In the genomic region with DNA sequence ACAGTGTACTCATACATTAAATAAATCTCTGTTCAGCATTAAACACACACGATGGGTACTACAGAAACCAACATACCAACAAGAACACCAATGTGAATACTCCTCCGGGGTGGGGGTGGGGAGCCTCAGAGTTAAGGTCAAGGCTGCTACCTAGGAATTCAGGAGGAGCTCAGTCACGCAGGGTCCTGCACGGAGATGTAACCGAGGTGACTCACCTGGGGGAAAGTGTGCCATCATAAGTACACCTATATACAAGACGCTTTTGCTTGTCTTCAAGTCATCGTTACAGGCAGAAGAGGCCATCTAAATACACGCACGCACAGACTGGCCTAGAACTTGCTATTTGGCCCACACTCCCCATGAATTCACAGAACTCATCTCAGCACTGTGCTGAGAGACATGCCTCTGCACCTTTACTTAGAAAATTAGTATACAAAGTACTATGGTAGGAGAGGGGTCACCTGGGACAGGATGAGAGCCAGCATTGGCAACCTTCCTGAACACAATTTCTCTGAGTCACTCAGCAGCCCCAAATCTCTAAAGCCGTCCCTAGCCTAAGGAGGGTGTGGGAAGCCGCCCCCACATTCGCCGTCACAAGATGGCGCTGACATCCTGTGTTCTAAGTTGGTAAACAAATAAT, we compare ENCODE assay signal across 8 mouse cellular contexts. TPM values are rescaled to one million over a fixed set of nuclear protein-coding genes. Genes with fewer than 3 reads are reported as not detected.
DNase-seq lines count a peak whose midpoint lies in the region; ATAC-seq and TF ChIP-seq lines count a peak whose summit lies in the region.

No protein-coding gene starts in this region.

- peak; percentile 18; the same call in 1 of the 2 replicates for TF ChIP-seq CTCF in forebrain, postnatal 0 days (IDR thresholded peaks at IDR 0.05; ENCODE audit: low read depth)

- no peaks in the 10 kb centered on the region for H3K9me3 ChIP-seq in forebrain, embryonic 10.5 days
- H3K9me3 ChIP-seq in forebrain, embryonic 11.5 days (ENCODE audit: control insufficient read depth, low read length) = no peaks in the 10 kb centered on the region
- no peaks in the 10 kb centered on the region for H3K9me3 ChIP-seq in forebrain, postnatal 0 days (ENCODE audit: low read length)
- no peaks in the 10 kb centered on the region for H3K9me3 ChIP-seq in liver, embryonic 12.5 days (replicated peaks)
- no peaks in the 10 kb centered on the region for H3K9me3 ChIP-seq in neural tube, embryonic 15.5 days (replicated peaks)

- H3K36me3 ChIP-seq in forebrain, embryonic 10.5 days (replicated peaks) = no peaks in the 10 kb centered on the region
- no peaks in the 10 kb centered on the region for H3K36me3 ChIP-seq in forebrain, embryonic 11.5 days (ENCODE audit: control insufficient read depth, insufficient read depth, low read length)
- 0 out of 2 replicates have a peak, but pooled peaks cover 8% of the 10 kb centered on the region for H3K36me3 ChIP-seq in forebrain, postnatal 0 days (ENCODE audit: insufficient read depth)
- H3K36me3 ChIP-seq in liver, embryonic 12.5 days = no peaks in the 10 kb centered on the region
- H3K36me3 ChIP-seq in neural tube, embryonic 15.5 days = peaks cover 7% of the 10 kb centered on the region

- H3K4me2 ChIP-seq in forebrain, embryonic 11.5 days (ENCODE audit: low read depth, low read length, severe bottlenecking) = no peak overlapping the region
- peak overlapping the region; percentile 10; the same call in 1 of the 2 replicates for H3K4me2 ChIP-seq in forebrain, postnatal 0 days (ENCODE audit: low read depth)
- peak overlapping the region; percentile 58 for H3K4me2 ChIP-seq in liver, embryonic 12.5 days
- peak overlapping the region; percentile 39 for H3K4me2 ChIP-seq in neural tube, embryonic 15.5 days

- H3K4me3 ChIP-seq in forebrain, embryonic 10.5 days = peak overlapping the region; percentile 23; the same call in 1 of the 2 replicates
- H3K4me3 ChIP-seq in forebrain, embryonic 11.5 days (ENCODE audit: low read depth, low read length) = no peak overlapping the region
- no peak overlapping the region for H3K4me3 ChIP-seq in forebrain, postnatal 0 days (ENCODE audit: low read depth, low read length)
- peak overlapping the region; percentile 42 for H3K4me3 ChIP-seq in liver, embryonic 12.5 days
- H3K4me3 ChIP-seq in neural tube, embryonic 15.5 days (replicated peaks) = no peak overlapping the region

- peaks cover 26% of the 10 kb centered on the region for H3K4me1 ChIP-seq in forebrain, embryonic 10.5 days
- H3K4me1 ChIP-seq in forebrain, embryonic 11.5 days (replicated peaks; ENCODE audit: control insufficient read depth, insufficient read depth, low read length) = peaks cover 8% of the 10 kb centered on the region; the same call in 1 of the 2 replicates
- 0 out of 2 replicates have a peak, but pooled peaks cover 3% of the 10 kb centered on the region for H3K4me1 ChIP-seq in forebrain, postnatal 0 days (ENCODE audit: insufficient read depth)
- peaks cover 23% of the 10 kb centered on the region for H3K4me1 ChIP-seq in liver, embryonic 12.5 days
- peaks cover 26% of the 10 kb centered on the region for H3K4me1 ChIP-seq in neural tube, embryonic 15.5 days

- ATAC-seq in forebrain, embryonic 11.5 days (replicated peaks; ENCODE audit: low FRiP score) = no peak
- ATAC-seq in forebrain, postnatal 0 days = peak; percentile 38; the same call in 1 of the 2 replicates
- ATAC-seq in liver, embryonic 12.5 days = peak; percentile 89
- peak; percentile 50; the same call in 1 of the 2 replicates for ATAC-seq in neural tube, embryonic 15.5 days (ENCODE audit: low FRiP score)

- no peaks in the 10 kb centered on the region for H3K27me3 ChIP-seq in forebrain, embryonic 10.5 days (ENCODE audit: poor library complexity, severe bottlenecking)
- no peaks in the 10 kb centered on the region for H3K27me3 ChIP-seq in forebrain, embryonic 11.5 days (ENCODE audit: control insufficient read depth, insufficient read depth, low read length)
- no peaks in the 10 kb centered on the region for H3K27me3 ChIP-seq in forebrain, postnatal 0 days (ENCODE audit: insufficient read depth, low read length)
- no peaks in the 10 kb centered on the region for H3K27me3 ChIP-seq in liver, embryonic 12.5 days (replicated peaks)
- H3K27me3 ChIP-seq in neural tube, embryonic 15.5 days (replicated peaks) = no peaks in the 10 kb centered on the region

- peak overlapping the region; percentile 27 for H3K27ac ChIP-seq in forebrain, embryonic 10.5 days
- no peak overlapping the region for H3K27ac ChIP-seq in forebrain, embryonic 11.5 days (ENCODE audit: low read depth, low read length)
- peak overlapping the region; percentile 59 for H3K27ac ChIP-seq in forebrain, postnatal 0 days (ENCODE audit: low read depth, low read length)
- peak overlapping the region; percentile 85 for H3K27ac ChIP-seq in liver, embryonic 12.5 days
- H3K27ac ChIP-seq in neural tube, embryonic 15.5 days (replicated peaks) = peak overlapping the region; percentile 41; the same call in 1 of the 2 replicates

- DNase-seq in forebrain, embryonic 10.5 days (ENCODE audit: extremely low spot score, low spot score) = peak; percentile 30
- DNase-seq in forebrain, embryonic 11.5 days (ENCODE audit: low spot score) = no peak
- peak; percentile 32 for DNase-seq in cerebellum, adult 8-10 months
- DNase-seq in forebrain, postnatal 0 days = peak; percentile 42
- DNase-seq in induced T-regulatory cell, adult 2 months (ENCODE audit: low read depth) = peak; percentile 93
- no peak for DNase-seq in ovary, postnatal 10 days (ENCODE audit: low spot score)

- 66% methylated on average over 14 of the region's 14 CpGs for WGBS in forebrain, embryonic 10.5 days
- 66% methylated on average over 14 of the region's 14 CpGs for WGBS in forebrain, embryonic 11.5 days
- WGBS in forebrain, postnatal 0 days = 74% methylated on average over 14 of the region's 14 CpGs
- WGBS in liver, embryonic 12.5 days (ENCODE audit: insufficient replicate concordance) = 61% methylated on average over 14 of the region's 14 CpGs
- 70% methylated on average over 14 of the region's 14 CpGs for WGBS in neural tube, embryonic 15.5 days

- H3K9ac ChIP-seq in forebrain, embryonic 11.5 days (ENCODE audit: low read length) = no peak overlapping the region
- no peak overlapping the region for H3K9ac ChIP-seq in forebrain, postnatal 0 days
- H3K9ac ChIP-seq in liver, embryonic 12.5 days = peak overlapping the region; percentile 54
- H3K9ac ChIP-seq in neural tube, embryonic 15.5 days (replicated peaks) = no peak overlapping the region

RNA-seq across cellular contexts. Expression of a gene that starts 23.9 kb away (rescaled TPM):
- 5.5 and 5.7 TPM in 2 replicates for polyA plus RNA-seq in forebrain, embryonic 10.5 days (2016; fragmentation: Nextera tagmentation; extraction: Ambion mirVana)
- polyA plus RNA-seq in forebrain, embryonic 11.5 days (2014; fragmentation: Nextera tagmentation; extraction: Ambion mirVana) = 25.0 and 26.1 TPM in 2 replicates
- 92.7 and 105 TPM in 2 replicates for total RNA-seq in forebrain, postnatal 0 days (2014; rRNA removed)
- polyA plus RNA-seq in forebrain, postnatal 0 days (2015; fragmentation: Nextera tagmentation; extraction: Ambion mirVana) = 47.3 and 56.7 TPM in 2 replicates
- 2.9 and 4.3 TPM in 2 replicates for polyA plus RNA-seq in liver, embryonic 12.5 days (2016; fragmentation: Nextera tagmentation; extraction: Ambion mirVana)
- polyA plus RNA-seq in neural tube, embryonic 15.5 days (2015; fragmentation: Nextera tagmentation; extraction: Ambion mirVana) = 69.9 and 85.4 TPM in 2 replicates

RNA-seq across cellular contexts. Expression of a gene that starts 44.9 kb away (rescaled TPM):
- polyA plus RNA-seq in forebrain, embryonic 10.5 days (2016; fragmentation: Nextera tagmentation; extraction: Ambion mirVana) = 31.6 and 33.1 TPM in 2 replicates
- polyA plus RNA-seq in forebrain, embryonic 11.5 days (2014; fragmentation: Nextera tagmentation; extraction: Ambion mirVana) = 80.2 and 83.7 TPM in 2 replicates
- 88.0 and 127 TPM in 2 replicates for total RNA-seq in forebrain, postnatal 0 days (2014; rRNA removed)
- 50.6 and 68.5 TPM in 2 replicates for polyA plus RNA-seq in forebrain, postnatal 0 days (2015; fragmentation: Nextera tagmentation; extraction: Ambion mirVana)
- 32.3 and 32.6 TPM in 2 replicates for polyA plus RNA-seq in liver, embryonic 12.5 days (2016; fragmentation: Nextera tagmentation; extraction: Ambion mirVana)
- 33.9 and 39.2 TPM in 2 replicates for polyA plus RNA-seq in neural tube, embryonic 15.5 days (2015; fragmentation: Nextera tagmentation; extraction: Ambion mirVana)

RNA-seq across cellular contexts. Expression of a gene that starts 53.8 kb away (rescaled TPM):
- 3.3 and 4.4 TPM in 2 replicates for polyA plus RNA-seq in forebrain, embryonic 10.5 days (2016; fragmentation: Nextera tagmentation; extraction: Ambion mirVana)
- 5.3 and 6.8 TPM in 2 replicates for polyA plus RNA-seq in forebrain, embryonic 11.5 days (2014; fragmentation: Nextera tagmentation; extraction: Ambion mirVana)
- total RNA-seq in forebrain, postnatal 0 days (2014; rRNA removed) = 24.8 and 37.6 TPM in 2 replicates
- polyA plus RNA-seq in forebrain, postnatal 0 days (2015; fragmentation: Nextera tagmentation; extraction: Ambion mirVana) = 15.7 and 19.9 TPM in 2 replicates
- polyA plus RNA-seq in liver, embryonic 12.5 days (2016; fragmentation: Nextera tagmentation; extraction: Ambion mirVana) = 1.2 and 1.4 TPM in 2 replicates
- polyA plus RNA-seq in neural tube, embryonic 15.5 days (2015; fragmentation: Nextera tagmentation; extraction: Ambion mirVana) = 11.3 and 12.1 TPM in 2 replicates

Comparison
In these comparisons a context has a peak if more than half of its experiments do, and no peak if none do; other contexts are left out.
1. DNase-seq: peak in forebrain, embryonic 10.5 days (single experiment), cerebellum, adult 8-10 months (single experiment), forebrain, postnatal 0 days (single experiment) and induced T-regulatory cell, adult 2 months (single experiment); none in forebrain, embryonic 11.5 days (single experiment) and ovary, postnatal 10 days (single experiment).
2. H3K4me3 ChIP-seq: peak in forebrain, embryonic 10.5 days (single experiment) and liver, embryonic 12.5 days (single experiment); none in forebrain, embryonic 11.5 days (single experiment), forebrain, postnatal 0 days (single experiment) and neural tube, embryonic 15.5 days (single experiment).